Mouse (Mus musculus): ENCODE measurements around the gene Nfia. TPM values are rescaled to one million over a fixed set of nuclear protein-coding genes. Genes with fewer than 3 reads are reported as not detected.

The Nfia gene
- total RNA-seq, 2 experiments from 2014 or later: 3.5 to 14.0 TPM

- ATAC-seq (replicated peaks; ENCODE audit: poor library complexity, severe bottlenecking): no peak
These were observed 250.8 kb downstream of the Nfia start for GRCm38 (mm10) chr4:98023245-98023792.

- no peak for ATAC-seq (replicated peaks; ENCODE audit: poor library complexity, severe bottlenecking)
These were observed 254.9 kb downstream of the Nfia start for GRCm38 (mm10) chr4:98027412-98027811.

GRCm38 (mm10) chr4:98031871-98032270 is 259.3 kb downstream of the Nfia start:
- ATAC-seq (replicated peaks; ENCODE audit: poor library complexity, severe bottlenecking): no peak

GRCm38 (mm10) chr4:98032332-98032731 is 259.8 kb downstream of the Nfia start:
- ATAC-seq (replicated peaks; ENCODE audit: poor library complexity, severe bottlenecking): no peak

GRCm38 (mm10) chr4:98039095-98039494 is 266.6 kb downstream of the Nfia start:
- no peak for ATAC-seq (replicated peaks; ENCODE audit: poor library complexity, severe bottlenecking)

GRCm38 (mm10) chr4:98040179-98040578 is 267.6 kb downstream of the Nfia start:
- ATAC-seq (replicated peaks; ENCODE audit: poor library complexity, severe bottlenecking): peak; percentile 91

GRCm38 (mm10) chr4:98044611-98045010 is 272.1 kb downstream of the Nfia start:
- ATAC-seq (replicated peaks; ENCODE audit: poor library complexity, severe bottlenecking): no peak

GRCm38 (mm10) chr4:98047369-98047768 is 274.8 kb downstream of the Nfia start:
- ATAC-seq (replicated peaks; ENCODE audit: poor library complexity, severe bottlenecking): no peak

- ATAC-seq (replicated peaks; ENCODE audit: poor library complexity, severe bottlenecking): no peak
These were observed 277.1 kb downstream of the Nfia start for GRCm38 (mm10) chr4:98049584-98049983.

- ATAC-seq (replicated peaks; ENCODE audit: poor library complexity, severe bottlenecking): no peak
These were observed 277.6 kb downstream of the Nfia start for GRCm38 (mm10) chr4:98050003-98050620.

GRCm38 (mm10) chr4:98050781-98051180 is 278.2 kb downstream of the Nfia start:
- no peak for ATAC-seq (replicated peaks; ENCODE audit: poor library complexity, severe bottlenecking)

- no peak for ATAC-seq (replicated peaks; ENCODE audit: poor library complexity, severe bottlenecking)
These were observed 278.8 kb downstream of the Nfia start for GRCm38 (mm10) chr4:98051326-98051725.

- ATAC-seq (replicated peaks; ENCODE audit: poor library complexity, severe bottlenecking): no peak
These were observed 282.5 kb downstream of the Nfia start for GRCm38 (mm10) chr4:98055036-98055435.

GRCm38 (mm10) chr4:98056396-98057020 is 284.0 kb downstream of the Nfia start:
- peak; percentile 77 for ATAC-seq (replicated peaks; ENCODE audit: poor library complexity, severe bottlenecking)

- no peak for ATAC-seq (replicated peaks; ENCODE audit: poor library complexity, severe bottlenecking)
These were observed 284.7 kb downstream of the Nfia start for GRCm38 (mm10) chr4:98057246-98057645.

- no peak for ATAC-seq (replicated peaks; ENCODE audit: poor library complexity, severe bottlenecking)
These were observed 285.2 kb downstream of the Nfia start for GRCm38 (mm10) chr4:98057721-98058120.

GRCm38 (mm10) chr4:98058182-98058581 is 285.6 kb downstream of the Nfia start:
- ATAC-seq (replicated peaks; ENCODE audit: poor library complexity, severe bottlenecking): no peak

GRCm38 (mm10) chr4:98060601-98061000 is 288.1 kb downstream of the Nfia start:
- no peak for ATAC-seq (replicated peaks; ENCODE audit: poor library complexity, severe bottlenecking)

GRCm38 (mm10) chr4:98061086-98061485 is 288.6 kb downstream of the Nfia start:
- no peak for ATAC-seq (replicated peaks; ENCODE audit: poor library complexity, severe bottlenecking)

- no peak for ATAC-seq (replicated peaks; ENCODE audit: poor library complexity, severe bottlenecking)
These were observed 290.7 kb downstream of the Nfia start for GRCm38 (mm10) chr4:98063280-98063679.

- ATAC-seq (replicated peaks; ENCODE audit: poor library complexity, severe bottlenecking): no peak
These were observed 303.6 kb downstream of the Nfia start for GRCm38 (mm10) chr4:98076106-98076505.

GRCm38 (mm10) chr4:98076624-98077023 is 304.1 kb downstream of the Nfia start:
- no peak for ATAC-seq (replicated peaks; ENCODE audit: poor library complexity, severe bottlenecking)

All from granulocyte monocyte progenitor cell, adult 5-6 weeks (primary cell).